Mouse (Mus musculus): Measurements from ENCODE around the gene Ppp1r26.

Ppp1r26 gene

DNA sequence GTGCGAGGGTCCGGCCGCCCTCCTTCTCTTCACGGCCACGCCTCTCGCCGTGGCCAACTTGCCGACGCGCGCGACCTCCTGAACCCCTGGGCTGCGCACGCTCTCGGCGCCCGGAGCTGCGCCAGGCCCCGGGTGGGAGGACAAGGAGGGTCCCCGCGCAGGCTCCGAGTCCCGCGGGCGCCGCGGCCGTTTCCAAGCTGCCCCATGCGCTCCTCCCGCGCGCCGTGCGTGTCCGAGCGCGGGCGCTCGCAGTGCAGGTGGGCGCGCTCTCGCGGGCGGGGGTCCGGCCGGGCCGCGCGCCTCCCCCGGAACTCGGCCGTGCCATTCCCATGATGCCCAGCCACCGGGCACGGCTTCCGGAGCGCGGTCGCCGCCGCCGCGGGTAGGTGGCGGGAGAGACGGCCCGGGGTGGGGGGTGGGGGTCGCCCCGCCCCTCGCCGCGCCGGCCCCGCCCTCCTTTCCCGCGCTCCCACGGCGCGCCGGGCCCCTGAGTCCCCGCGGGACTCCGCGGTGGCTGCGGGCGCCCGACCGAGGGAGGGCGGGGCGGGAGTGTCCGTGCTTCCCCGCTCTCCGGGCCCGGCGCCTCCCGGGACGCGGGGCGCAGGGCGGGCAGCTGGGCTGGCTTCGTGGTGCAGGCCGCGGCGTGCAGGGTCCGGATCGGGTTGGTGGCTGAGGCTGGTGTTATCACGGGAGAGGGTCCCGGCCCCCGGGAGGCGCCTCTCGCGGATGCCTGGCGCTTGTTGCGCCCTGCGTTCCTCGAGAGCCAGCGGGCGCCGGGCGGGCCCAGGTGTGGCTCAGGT is at the start of gene Ppp1r26:
Ppp1r26 (plus strand) TSS at position 286 of the 800 bp plus-strand sequence.
- DNase-seq (ENCODE audit: low spot score) = no peak

DNA sequence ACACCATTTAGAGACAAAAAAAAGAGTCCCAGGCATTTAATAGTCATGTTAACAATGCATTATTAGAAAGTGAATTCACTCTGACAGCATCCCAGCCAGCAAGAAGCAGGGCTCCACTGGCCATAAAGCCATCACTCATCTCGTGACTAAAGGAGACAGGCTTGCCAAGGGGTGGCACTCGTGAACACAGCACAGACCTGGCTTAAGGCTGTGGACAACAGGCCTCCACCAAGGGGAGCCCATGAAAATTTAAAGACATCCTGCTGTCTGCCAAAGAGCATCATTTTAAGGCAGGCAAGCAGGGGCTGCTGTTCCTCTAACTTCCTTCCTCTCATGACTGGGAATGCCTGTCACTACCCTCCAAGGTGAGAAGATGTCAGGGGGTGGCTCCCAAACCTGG is 49.7 kb upstream of the Ppp1r26 start:
- DNase-seq (ENCODE audit: low spot score) = no peak

DNA sequence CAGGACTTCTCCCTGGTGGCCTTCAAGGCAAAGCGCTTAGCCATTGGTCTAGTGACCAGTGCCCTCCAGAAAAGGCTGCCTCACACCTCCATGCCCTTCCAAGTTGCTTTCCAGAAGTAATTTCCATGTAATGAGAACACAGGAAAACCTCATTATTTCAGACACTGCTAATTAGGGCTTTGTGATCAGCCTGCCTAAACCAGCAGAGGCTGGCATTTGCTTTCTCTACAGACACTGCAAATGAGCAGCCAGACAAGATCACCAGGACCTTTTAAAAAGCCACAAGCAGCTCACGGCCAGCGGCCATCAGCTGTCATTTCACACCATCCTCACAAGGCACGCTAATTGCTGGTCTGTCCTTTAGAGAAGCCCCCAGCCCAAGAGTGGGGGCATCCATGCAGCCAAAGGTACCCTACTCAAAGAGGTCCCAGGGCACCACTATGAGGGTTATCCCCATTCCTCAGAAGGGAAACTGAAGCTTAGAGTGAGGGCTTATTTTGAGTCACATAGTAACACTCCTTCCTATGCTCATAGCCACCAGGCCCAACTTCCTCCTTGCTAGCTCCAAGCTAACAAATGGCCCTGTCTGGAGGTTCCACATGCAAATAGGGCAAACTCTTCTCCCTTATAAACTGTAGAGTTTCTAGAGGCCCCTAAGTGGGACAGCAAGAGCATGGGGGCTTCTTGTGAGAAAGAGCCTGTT is 49.0 kb upstream of the Ppp1r26 start:
- no peak for DNase-seq (ENCODE audit: low spot score)

DNA sequence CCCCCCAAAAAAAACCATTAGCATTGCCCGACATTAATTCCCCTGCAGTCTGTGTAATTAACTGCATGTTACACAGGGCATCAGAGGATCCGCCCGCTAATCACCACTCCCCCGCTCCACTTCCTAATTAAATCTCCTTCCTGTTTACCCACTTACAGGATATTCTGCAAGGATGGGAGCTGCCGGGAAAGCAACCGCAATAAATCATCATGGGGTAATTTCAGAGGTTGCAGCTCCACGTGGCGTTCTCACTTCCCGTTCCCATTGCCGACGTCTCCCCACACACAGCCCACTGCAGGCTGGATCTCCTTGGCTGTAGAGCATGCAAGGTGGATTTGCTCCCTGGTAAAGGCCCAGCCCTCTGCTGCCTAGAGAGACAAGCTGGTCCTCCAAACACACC is 45.0 kb upstream of the Ppp1r26 start:
- no peak for DNase-seq (ENCODE audit: low spot score)

DNA sequence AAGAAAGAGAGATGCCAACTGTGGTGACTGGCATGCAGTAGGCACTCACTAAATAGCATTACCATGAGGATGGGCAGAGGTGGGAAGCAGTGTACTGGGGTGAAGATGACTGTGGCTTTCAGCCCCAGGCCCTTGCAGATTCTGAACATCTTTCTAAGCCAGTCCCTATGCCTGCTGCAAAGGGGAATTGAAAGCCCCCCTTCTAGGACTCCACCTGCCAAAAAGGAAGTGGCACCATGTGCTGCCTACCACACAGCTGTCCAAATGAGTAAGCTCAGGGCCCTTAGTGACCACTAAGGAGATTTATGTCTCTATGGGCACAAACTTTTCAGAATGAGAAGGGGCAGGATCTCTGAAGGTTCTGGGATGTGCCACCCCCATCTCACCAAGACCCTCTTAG is 44.5 kb upstream of the Ppp1r26 start:
- DNase-seq (ENCODE audit: low spot score) = no peak

DNA sequence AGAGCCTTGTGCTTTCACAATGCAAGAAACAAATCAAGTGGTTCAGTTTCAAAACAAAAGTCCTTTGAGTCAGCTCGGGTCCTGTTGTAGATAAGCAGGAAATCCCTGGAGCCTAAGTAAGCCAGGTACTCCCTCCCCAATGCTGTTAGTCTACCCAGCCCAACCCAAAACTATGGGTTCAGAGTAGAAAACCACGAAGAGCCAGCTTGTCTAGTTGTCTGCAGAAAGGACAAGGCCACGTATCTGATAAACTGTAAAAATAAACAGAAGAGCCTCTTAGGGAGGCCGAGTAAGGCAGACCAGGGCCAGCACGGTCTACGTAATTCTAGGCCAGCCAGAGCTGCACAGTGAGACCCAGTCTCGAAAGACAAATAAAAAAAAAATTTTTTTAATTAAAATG is 38.8 kb upstream of the Ppp1r26 start:
- DNase-seq (ENCODE audit: low spot score) = no peak

DNA sequence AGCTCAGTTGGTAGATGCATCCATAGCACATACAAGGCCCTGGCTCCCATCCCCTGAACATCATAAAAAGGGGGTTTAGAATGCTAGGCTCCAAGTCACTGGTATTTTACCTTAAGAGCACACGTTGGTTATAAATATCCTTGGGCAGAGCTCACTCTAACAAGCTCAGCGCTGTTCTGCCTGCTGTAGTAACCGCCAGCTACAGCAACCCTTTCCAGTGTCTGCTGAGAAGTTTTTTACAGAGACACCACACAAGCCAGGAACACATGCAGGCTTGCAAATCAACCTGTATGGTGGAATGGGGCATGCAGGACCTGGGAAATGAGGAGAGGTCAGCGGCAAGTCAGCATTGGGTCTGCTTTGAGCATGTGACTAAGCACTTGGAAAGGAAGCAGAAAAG is 37.5 kb upstream of the Ppp1r26 start:
- DNase-seq (ENCODE audit: low spot score) = no peak

DNA sequence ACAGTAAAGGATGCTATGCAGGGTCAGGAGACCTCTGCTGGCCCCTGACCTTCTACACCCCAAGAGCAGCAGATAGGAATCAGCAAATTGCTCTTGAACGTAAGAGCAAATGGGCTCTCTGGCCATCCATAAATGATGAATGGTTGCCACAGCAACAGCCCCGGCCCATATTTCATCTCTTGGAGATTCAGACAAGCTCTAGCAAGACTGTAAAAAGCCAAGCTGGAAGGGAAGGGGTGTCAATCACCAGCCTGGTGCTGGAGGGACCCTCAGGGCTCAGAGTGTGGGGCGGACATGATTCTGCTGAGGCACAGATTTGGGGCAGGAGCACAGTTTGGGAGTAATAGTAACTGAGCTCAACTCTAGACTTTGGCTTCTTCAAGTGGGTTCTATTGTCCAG is 37.0 kb upstream of the Ppp1r26 start:
- DNase-seq (ENCODE audit: low spot score) = no peak

DNA sequence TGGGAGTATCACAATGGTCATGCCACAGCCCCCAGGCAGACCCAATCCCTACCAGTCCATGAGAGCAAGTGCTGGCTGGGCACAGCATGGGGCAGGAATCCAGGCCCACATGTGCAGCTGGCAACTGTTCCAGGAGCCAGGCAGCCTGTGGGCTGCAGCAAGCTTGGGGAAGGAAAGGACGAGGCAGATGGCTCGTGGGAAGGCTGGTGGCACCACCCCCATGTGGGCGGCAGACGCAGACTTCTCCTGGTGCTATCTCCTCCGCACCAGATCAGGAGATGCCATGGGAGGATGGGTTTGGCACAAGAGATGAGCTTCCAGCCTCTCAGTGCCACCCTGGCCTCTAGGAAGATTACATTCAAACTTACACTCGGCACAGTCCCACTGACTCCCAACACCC is 33.7 kb upstream of the Ppp1r26 start:
- DNase-seq (ENCODE audit: low spot score) = no peak

DNA sequence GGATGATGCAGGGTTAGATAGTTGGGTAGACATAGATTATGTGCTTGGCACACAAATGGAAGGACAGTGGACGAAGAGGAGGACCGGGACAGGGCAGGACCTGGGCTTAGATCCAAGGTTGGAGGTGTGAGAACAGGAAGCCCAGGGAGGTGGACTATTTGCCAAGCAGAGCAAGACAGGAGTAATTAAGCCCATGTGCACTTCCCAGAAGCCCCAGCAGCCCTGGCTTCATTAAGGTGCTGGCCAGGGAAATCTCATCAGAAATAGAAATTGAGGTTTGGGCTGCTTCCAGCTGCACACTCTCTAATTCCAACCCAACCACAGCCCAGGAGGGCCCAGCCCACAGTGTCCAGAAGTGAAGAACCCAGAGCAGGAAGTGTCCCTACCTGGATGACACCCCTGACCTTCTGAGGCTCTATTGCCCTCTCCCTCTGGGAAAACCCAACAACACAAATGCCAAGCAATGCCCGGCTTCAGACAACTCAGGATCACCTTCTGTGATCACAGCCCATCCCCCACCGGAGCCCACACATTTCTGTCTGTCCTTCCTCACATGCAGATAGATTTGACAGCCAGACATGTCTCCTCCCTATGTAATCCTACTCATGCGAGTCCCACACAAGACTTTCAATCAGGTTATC is 32.4 kb upstream of the Ppp1r26 start:
- no peak for DNase-seq (ENCODE audit: low spot score)

DNA sequence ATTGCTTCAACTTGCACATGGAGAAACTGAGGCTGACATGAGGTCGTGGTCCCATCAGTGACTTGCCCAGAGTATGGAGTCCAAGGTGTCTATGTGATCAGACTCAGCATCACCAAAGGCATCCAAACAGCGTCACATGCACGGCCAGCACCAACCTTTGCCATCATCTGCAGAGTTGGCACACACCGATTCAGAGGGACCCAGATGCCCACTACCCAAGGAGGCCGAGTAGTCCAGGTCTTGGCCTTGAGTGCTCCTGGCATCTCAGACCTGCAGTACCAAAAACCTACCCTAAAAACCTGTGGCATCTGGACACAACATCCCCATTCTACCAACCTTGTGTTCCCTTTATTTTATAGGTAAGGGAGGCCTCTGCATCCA is 31.9 kb upstream of the Ppp1r26 start:
- DNase-seq (ENCODE audit: low spot score) = no peak

DNA sequence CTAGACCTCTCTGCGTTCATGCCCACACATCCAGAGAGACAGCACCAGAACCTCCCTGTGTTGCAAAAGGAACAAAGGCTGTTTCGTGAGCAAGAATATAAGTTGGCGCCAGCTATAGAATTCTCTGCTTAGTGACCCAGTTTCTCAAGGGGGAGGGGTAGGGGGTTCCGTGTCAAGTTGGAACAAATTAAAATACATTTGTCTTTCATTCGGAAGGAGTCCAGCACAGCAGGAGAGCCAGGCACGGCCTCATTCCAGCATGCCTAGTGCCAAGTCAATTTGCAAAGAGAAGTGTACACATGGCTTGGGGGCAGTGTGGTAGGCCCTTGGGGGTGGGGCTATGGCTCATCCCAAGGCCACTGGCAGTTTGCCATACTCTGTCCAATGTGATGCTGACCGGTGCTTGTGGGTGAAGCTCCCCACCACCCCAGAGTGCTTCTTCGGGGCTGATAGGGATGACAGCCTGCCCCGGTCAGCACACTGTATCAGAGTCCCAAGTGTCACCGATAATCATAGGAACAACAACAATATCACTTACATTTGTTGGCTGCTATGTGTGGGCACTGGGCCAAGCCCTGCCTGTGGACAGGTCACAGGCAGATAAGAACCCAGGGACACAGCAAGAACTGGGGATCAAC is 31.1 kb upstream of the Ppp1r26 start:
- DNase-seq (ENCODE audit: low spot score) = peak; percentile 27

DNA sequence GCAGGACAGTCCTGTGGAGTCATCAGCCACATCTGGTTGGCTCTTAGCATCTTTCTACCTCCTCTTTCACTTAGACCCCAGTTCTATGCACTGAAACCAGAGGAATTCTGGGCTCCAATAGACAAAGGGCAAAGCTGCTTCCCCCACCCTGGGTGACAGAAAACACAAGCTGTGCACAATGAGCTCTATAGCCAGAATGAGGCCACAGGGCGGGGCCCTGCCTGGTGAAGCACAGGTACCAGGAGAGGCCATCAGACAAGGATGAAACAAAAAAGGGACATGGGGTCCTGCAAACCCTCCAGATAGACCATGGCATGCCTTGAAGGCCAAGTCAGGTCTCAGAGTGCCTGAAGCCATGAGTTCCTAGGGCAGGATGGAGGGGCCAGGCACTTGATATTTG is 30.1 kb upstream of the Ppp1r26 start:
- DNase-seq (ENCODE audit: low spot score) = no peak

DNA sequence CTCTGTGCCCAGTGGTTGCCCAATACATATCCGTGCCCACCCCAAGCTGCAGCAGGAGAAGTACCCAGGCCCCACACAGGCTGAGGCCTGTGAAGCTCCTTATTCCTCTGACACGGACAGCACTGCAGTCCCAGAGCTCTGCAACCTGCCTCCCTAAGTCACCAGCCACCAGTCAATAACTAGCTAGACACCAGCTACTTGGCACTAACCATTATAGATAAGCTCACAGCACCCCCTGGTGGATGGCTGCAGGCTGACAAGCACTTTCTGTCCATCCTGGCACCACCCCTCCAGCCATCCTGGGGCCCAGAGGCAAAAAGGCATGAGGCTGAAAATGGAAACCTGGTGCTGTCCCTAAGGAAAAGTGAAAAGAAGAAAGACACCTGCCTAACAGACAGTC is 28.6 kb upstream of the Ppp1r26 start:
- peak; percentile 84 for DNase-seq (ENCODE audit: low spot score)

DNA sequence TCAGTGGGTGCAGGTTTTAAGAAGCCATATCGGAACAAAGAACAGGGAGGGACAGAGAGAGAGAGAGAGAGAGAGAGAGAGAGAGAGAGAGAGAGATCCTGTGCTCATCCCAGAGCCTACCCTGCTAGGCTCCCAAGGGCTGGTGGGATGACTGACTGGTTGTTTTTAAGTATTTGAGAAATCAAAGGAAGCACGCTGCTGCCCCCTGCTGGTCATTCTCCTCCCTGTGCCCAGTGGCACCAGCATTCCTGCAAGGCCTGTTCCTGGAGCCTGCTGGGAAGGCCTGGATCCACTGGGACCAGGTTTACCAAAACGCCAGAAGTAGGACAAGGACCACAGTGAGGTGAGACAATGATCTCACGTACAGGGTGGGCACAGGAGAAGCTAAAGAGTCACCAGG is 26.7 kb upstream of the Ppp1r26 start:
- DNase-seq (ENCODE audit: low spot score) = peak; percentile 88

DNA sequence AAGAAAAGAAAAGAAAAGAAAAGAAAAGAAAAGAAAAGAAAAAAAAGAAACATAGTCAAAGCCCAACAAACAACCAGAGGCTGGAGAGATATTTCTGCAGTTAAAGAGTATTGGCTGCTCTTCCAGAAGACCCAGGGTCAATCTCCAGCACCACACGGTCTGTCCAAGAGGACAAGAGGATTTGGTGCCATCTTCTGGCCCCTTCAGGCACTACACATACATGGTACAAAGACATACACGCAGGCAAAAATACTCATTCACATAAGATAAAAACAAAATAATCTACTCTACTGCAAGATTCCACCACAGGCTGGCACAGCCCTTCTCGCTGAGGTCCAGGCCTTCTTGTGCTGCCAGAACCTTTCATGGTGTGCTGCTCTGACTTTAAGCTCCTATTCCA is 23.4 kb upstream of the Ppp1r26 start:
- no peak for DNase-seq (ENCODE audit: low spot score)

DNA sequence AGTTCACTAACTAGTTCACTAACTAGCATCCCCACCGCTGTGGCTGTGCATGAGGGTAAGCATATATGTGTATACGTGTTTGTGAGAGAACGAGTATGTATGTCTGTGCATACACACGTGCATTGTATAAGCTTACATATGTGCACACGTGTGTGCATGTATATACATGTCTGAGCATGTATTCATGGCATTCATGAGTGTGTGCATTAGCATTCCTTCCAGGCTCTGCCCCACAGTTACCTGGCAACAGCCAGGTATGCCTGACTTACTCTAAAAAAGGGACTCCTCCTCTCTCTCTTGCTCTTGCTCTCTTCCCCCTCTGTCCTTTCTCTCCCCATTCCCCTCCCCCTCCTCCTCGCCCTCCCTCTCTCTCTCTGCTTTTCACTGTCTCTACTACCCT is 19.4 kb upstream of the Ppp1r26 start:
- no peak for DNase-seq (ENCODE audit: low spot score)

DNA sequence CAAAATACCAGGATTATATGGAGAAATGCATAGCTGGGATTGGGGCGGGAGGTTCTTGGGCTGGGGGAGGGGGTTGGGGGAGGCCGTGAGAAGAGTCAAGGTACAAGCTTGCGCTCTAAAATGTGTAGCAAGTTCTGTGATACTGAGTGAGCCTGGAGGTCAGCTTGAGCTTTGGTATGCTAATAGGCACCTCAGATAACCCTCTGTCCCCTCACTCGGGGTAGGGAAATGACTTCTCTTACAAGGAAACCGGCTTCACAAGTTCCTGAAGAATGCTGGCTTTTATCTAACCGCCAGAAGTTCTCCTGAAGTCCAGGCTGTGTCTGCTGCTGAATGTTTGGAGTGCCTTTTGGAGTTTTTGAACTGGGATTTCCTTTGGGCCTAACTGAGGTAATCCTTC is 15.8 kb upstream of the Ppp1r26 start:
- no peak for DNase-seq (ENCODE audit: low spot score)

DNA sequence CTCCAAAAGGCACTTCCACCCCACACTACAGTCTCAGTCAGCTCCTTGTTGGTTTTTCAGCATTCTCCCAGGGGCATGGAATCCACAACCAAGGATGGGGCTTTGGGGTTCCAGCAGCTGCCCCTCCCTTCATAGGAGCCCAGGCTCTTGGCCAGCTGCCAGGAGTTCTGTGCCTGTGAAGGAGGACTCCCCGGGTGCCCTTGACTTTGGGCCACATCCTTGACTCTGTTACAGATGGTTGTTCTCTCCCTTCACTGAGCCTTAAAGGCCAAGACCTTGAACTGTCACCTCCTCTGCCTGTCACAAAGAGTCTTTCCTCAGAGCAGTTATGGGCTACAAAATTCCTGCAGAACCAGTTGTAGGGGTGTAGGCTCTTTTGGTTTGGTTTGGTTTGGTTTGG is 13.8 kb upstream of the Ppp1r26 start:
- DNase-seq (ENCODE audit: low spot score) = no peak

DNA sequence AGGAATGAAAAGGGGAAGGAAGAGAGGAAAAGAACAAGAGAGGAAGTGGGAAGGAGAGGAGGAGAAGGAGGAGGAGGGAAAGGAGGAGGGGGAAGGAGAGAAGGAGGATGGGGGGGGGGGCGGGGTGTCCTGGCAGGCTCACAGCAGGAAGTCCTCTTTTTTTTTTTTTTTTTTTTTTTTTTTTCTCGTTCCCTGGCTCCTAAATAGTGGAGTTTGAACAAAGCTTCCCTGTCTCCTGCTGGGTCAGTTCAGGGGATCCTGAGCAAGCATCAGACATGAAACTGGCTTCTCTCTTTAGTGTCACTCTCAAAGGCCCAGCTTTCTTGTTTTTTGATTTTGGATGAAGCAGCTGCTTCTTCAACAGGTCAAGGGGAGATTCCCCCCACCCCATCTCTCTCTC is 13.1 kb upstream of the Ppp1r26 start:
- no peak for DNase-seq (ENCODE audit: low spot score)

DNA sequence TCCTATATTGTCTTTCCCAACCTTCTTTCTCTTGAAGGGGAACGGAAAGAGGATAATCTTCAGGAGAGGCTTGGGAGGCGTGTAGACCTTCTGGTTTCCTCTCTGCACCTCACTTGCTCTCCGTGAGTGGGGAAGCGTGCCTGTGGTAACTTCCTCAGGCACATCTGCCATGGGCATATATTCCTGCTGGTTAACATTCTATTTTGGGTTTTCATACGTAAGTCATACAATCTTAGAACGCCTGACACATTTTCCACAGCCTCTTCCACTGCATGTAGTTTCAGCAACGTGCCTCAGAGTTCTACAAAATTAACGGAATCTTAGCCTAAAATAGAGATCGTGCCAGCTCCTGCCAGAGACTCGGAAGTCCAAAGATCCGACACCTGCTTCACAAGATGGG is 11.2 kb upstream of the Ppp1r26 start:
- no peak for DNase-seq (ENCODE audit: low spot score)

DNA sequence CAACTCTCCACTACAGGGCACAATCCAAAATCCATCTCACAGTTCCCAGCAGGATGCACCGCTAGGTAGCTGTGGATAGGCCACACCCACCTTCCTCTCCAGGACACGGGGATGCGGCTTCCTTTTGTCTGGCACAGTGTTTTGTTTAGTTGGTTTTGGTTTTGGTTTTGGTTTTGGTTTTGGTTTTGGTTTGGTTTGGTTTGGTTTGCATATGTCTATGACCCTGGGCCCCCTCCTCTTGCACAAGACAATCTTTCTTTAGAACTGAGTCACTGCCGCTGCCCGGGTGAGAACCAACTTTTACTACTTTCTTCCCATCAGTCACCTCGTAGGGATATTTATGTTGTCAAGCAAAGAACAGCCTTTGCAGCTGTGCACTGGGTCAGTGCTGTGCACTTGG is 5.8 kb upstream of the Ppp1r26 start:
- no peak for DNase-seq (ENCODE audit: low spot score)

DNA sequence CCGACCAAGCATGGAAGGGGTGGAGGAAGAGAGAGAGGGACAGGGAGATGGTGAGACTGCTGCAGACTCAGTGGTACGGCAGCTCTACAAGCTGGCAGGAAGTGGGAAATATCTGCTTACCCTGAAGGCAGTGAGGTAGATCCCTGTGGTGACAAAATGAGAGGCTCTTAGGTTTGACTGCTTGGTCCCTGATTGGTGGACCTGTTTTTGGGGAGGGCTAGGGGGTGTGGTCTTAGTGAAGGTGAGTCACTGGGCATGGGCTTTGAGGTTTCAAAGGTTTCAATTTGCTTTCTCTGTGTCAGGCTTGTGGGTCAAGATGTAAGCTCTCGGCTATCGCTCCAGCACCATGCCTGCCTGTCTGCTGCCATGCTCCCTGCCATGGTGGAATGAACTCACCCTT is 1.5 kb upstream of the Ppp1r26 start:
- no peak for DNase-seq (ENCODE audit: low spot score)
